Mouse (Mus musculus): Measurements from ENCODE around the gene Narfl.

The Narfl gene

DNA sequence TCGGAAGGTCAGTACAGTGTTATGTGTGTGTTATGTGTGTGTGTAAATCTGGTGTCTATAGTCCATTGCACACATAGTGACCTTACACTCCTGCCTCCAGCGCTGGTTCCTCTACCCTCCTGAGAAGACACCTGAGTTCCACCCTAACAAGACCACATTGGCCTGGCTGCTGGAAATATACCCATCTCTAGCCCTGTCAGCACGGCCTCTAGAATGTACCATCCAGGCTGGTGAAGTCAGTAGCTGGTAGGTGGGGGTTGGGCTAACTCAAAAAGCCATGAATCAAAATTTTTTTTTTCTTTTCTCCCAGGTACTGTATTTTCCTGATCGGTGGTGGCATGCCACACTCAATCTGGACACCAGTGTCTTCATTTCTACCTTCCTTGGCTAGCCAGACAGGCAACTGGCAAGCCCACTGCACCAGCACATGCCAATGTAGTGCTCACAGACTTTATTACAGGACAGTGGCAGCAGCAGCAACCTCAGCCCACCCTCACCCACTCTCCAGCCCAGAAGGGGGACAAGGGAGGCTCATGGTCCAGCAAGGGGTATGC is 56.7 kb downstream of the Narfl start:
- no peak for DNase-seq (ENCODE audit: low read depth)

GRCm38 (mm10) chr17:25830806-25831431 is 57.3 kb downstream of the Narfl start:
- no peak for DNase-seq (ENCODE audit: low read depth)

DNA sequence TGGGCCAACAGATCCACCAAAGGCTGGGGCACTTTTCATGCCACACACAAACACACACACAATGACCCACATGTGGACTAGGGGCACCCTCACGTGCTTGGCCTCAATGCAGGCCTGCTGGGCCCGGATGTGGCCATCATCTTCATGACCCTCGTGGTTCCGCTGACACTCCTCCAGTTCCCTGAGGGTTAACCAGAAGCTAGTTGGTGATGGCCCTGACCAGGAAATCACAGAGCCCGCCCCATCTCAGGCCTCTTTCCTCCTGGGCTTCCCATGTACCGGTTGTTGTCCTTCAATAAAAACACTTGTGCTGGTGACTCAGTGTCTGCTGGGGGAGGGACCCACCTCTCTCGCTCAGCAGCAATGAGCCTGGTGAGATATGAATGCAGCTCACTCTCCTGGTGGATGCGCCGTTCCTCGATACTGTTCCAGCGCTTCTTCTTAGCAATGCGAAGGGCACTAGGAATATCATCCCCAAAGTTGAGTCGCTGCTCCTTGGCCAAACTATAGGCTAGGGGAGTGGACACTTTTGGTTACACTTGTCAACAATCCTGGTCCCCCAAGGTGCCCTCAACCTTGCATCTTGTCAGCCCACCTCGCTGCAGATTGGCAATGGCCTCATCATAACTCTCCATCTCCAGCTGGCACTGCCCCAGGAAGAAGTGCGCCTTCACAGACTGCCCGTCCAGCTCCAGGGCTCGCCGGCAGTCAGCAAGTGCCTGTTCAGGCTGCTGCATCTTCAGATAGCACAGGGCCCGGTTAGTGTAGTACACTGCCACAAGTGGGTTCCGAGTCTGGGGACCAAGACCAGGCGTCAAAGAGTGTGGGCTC is 58.1 kb downstream of the Narfl start:
- DNase-seq (ENCODE audit: low read depth): no peak

DNA sequence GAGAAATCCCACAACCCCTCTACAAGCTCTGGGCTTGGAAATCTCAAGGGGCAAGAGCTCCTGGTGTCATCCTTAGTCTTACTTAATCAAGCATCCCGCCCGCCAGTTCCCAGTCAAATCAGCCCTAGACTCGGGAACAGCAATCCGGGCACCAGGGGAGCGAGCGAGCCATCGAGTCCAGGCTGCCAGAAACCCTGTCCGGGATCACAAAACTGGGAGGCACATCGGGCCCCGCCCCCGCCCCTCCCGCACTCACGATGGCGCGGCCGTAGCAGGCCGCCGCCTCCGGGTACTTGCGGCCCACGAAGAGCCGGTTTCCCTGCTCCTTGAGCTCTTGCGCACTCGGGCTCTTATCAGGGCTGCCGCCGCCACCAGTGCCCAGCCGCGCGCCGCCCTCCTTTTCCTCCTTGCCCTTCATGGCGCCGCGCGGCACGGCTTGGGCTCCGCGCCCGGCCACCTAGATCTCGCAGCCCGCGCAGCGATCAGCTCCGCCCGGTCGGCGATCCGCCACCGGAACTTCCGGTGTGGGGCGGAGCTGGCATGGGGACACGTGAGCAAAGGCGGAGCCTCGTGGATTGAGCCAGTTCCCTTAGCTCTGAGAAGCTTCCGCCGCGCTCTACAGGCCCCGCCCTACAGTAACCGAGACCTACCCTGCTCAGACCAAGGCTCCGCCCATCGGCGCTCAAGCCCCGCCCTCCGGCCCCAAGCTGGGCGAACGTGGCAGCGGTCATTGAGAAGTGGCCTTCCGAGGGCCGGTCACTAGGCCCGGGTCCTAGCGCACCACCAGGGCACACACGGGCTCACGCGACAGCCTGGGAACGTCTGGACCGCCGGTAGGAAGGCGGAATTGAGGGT is 59.1 kb downstream of the Narfl start:
- peak; percentile 98 for DNase-seq (ENCODE audit: low read depth)

Measured in fibroblast of lung, adult 2 months (primary cell).